Mouse (Mus musculus): ENCODE measurements around the gene Ssu2.

GRCm38 (mm10) chr6:112375661-112376392 lies 12.0 kb downstream of the Ssu2 start:
- no peak for TF ChIP-seq MYC (IDR thresholded peaks at IDR 0.05; ENCODE audit: low read depth, low read length)
- TF ChIP-seq HCFC1 (IDR thresholded peaks at IDR 0.05; ENCODE audit: low read depth, low read length): no peak
- no peak for TF ChIP-seq GABPA (IDR thresholded peaks at IDR 0.05; ENCODE audit: insufficient replicate concordance, low read depth, low read length)
- TF ChIP-seq IRF4 (IDR thresholded peaks at IDR 0.05; ENCODE audit: low read depth, low read length): no peak
- no peak for TF ChIP-seq CTCF (conservative IDR thresholded peaks at IDR 0.05 in 1 of 2, IDR thresholded peaks at IDR 0.05 in 1 of 2; ENCODE audit: low read depth in 2 of 2, low read length in 2 of 2)
- TF ChIP-seq USF2 (conservative IDR thresholded peaks at IDR 0.05; ENCODE audit: low read depth, low read length): no peak
- TF ChIP-seq TBP (conservative IDR thresholded peaks at IDR 0.05; ENCODE audit: low read depth, low read length): no peak
- TF ChIP-seq ZMIZ1 (IDR thresholded peaks at IDR 0.05; ENCODE audit: low read depth, low read length): no peak
- no peak for TF ChIP-seq POLR2A (IDR thresholded peaks at IDR 0.05; ENCODE audit: low read depth, low read length)
- TF ChIP-seq MAFK (IDR thresholded peaks at IDR 0.05; ENCODE audit: insufficient replicate concordance, low read length): no peak
- no peak for TF ChIP-seq E2F4 (IDR thresholded peaks at IDR 0.05; ENCODE audit: insufficient replicate concordance, low read depth, low read length)
- TF ChIP-seq PAX5 (IDR thresholded peaks at IDR 0.05; ENCODE audit: low read length): no peak
- TF ChIP-seq ZC3H11A (IDR thresholded peaks at IDR 0.05; ENCODE audit: low read depth, low read length): no peak
- TF ChIP-seq EP300 (IDR thresholded peaks at IDR 0.05; ENCODE audit: low read length): no peak
